Mouse (Mus musculus) MEL (cell line): ENCODE measurements around the gene Snx10. TPM values are rescaled to one million over a fixed set of nuclear protein-coding genes. Genes with fewer than 3 reads are reported as not detected.
A peak's percentile ranks its signal among the peaks of the same experiment; 100 is the strongest.

Experiments used
- DNase-seq: peaks from one replicate; pipeline ENCODE4 v3.0.0; 2011; ENCODE audit warnings: low read depth, low spot score
- H3K27ac ChIP-seq: 2 replicates; pipeline ENCODE4 v1.5.1; 2012; ENCODE audit warnings: low read depth, mild to moderate bottlenecking, control low read depth, low read length, moderate library complexity; ENCODE audit not compliant: control insufficient read depth
- H3K27me3 ChIP-seq, 2 experiments: fragments of 150-350 bp in 1 of 2; sonication (generic) in 1 of 2; 2 replicates each; pipeline ENCODE4 v1.6.1; 2012; ENCODE audit warnings: low read length in 2 of 2, mild to moderate bottlenecking in 2 of 2, improper control_type of control experiment in 1 of 2, moderate library complexity in 1 of 2; ENCODE audit not compliant: insufficient read depth in 2 of 2, control insufficient read depth in 1 of 2
- H3K36me3 ChIP-seq, 2 experiments: 2 replicates each; pipeline ENCODE4 v1.6.1; 2012 to 2014; ENCODE audit warnings: low read length in 2 of 2, improper control_type of control experiment in 1 of 2, inconsistent platforms in 1 of 2, mild to moderate bottlenecking in 1 of 2; ENCODE audit not compliant: insufficient read depth in 2 of 2, control insufficient read depth in 1 of 2
- H3K4me1 ChIP-seq, 2 experiments: fragments of 150-350 bp in 1 of 2; sonication (generic) in 1 of 2; 2 replicates each; pipeline ENCODE4 v1.6.1; 2012; ENCODE audit warnings: low read length in 2 of 2, improper control_type of control experiment in 1 of 2, mild to moderate bottlenecking in 1 of 2; ENCODE audit not compliant: insufficient read depth in 2 of 2, control insufficient read depth in 1 of 2
- H3K4me3 ChIP-seq, 2 experiments: fragments of 150-350 bp in 1 of 2; sonication (generic) in 1 of 2; 2 replicates each; pipeline ENCODE4 v1.5.1; 2012; ENCODE audit warnings: low read depth in 2 of 2, low read length in 2 of 2, mild to moderate bottlenecking in 2 of 2, moderate library complexity in 2 of 2, control low read depth in 1 of 2, improper control_type of control experiment in 1 of 2; ENCODE audit not compliant: control insufficient read depth in 1 of 2, insufficient read depth in 1 of 2
- H3K79me2 ChIP-seq: 2 replicates; pipeline ENCODE4 v1.6.1; 2012; ENCODE audit warnings: mild to moderate bottlenecking, low read length, moderate library complexity; ENCODE audit not compliant: control insufficient read depth, poor library complexity, insufficient read depth
- H3K9ac ChIP-seq: 2 replicates; pipeline ENCODE4 v1.6.1; 2012; ENCODE audit warnings: low read depth, mild to moderate bottlenecking, control low read depth, low read length, moderate library complexity; ENCODE audit not compliant: control insufficient read depth, poor library complexity, severe bottlenecking
- H3K9me3 ChIP-seq: fragments of 150-350 bp; sonication (generic); replicated peaks from 2 replicates; pipeline ENCODE4 v1.6.1; 2012; ENCODE audit warnings: mild to moderate bottlenecking, low read length, improper control_type of control experiment, moderate library complexity; ENCODE audit not compliant: insufficient read depth
- BHLHE40 ChIP-seq: IDR thresholded peaks from 2 replicates; pipeline ENCODE4 v1.6.1; 2012; ENCODE audit warnings: low read depth, mild to moderate bottlenecking, inconsistent platforms, low read length, improper control_type of control experiment, borderline replicate concordance
- CHD1 ChIP-seq: IDR thresholded peaks from 2 replicates; pipeline ENCODE4 v1.6.1; 2012; ENCODE audit warnings: low read depth, mild to moderate bottlenecking, inconsistent platforms, low read length, improper control_type of control experiment
- CHD2 ChIP-seq: IDR thresholded peaks from 2 replicates; pipeline ENCODE4 v1.6.1; 2011; ENCODE audit warnings: low read length, improper control_type of control experiment
- CTCF ChIP-seq, 3 experiments: IDR thresholded peaks in 2 of 3; conservative IDR thresholded peaks in 1 of 3; 2 replicates each; pipeline ENCODE4 v1.5.1; 2011 to 2012; ENCODE audit warnings: low read length in 3 of 3, low read depth in 2 of 3, mild to moderate bottlenecking in 2 of 3, improper control_type of control experiment in 1 of 3, inconsistent platforms in 1 of 3, mixed read lengths in 1 of 3, moderate library complexity in 1 of 3; ENCODE audit not compliant: control insufficient read depth in 1 of 3, insufficient read depth in 1 of 3, poor library complexity in 1 of 3, severe bottlenecking in 1 of 3
- E2F4 ChIP-seq: IDR thresholded peaks from 2 replicates; pipeline ENCODE4 v1.6.1; 2011; ENCODE audit warnings: low read depth, low read length, improper control_type of control experiment, borderline replicate concordance
- ELF1 ChIP-seq: IDR thresholded peaks from 2 replicates; pipeline ENCODE4 v1.6.1; 2014; ENCODE audit warnings: low read depth, mild to moderate bottlenecking, inconsistent platforms, low read length, improper control_type of control experiment, moderate library complexity
- EP300 ChIP-seq, 2 experiments: IDR thresholded peaks; 2 replicates each; pipeline ENCODE4 v1.6.1; 2011; ENCODE audit warnings: improper control_type of control experiment in 2 of 2, low read length in 2 of 2, low read depth in 1 of 2, mild to moderate bottlenecking in 1 of 2
- ETS1 ChIP-seq: IDR thresholded peaks from 2 replicates; pipeline ENCODE4 v1.6.1; 2012; ENCODE audit warnings: low read depth, mild to moderate bottlenecking, inconsistent platforms, low read length, improper control_type of control experiment, moderate library complexity
- GABPA ChIP-seq: IDR thresholded peaks from 2 replicates; pipeline ENCODE4 v1.6.1; 2012; ENCODE audit warnings: low read depth, mild to moderate bottlenecking, inconsistent platforms, low read length, improper control_type of control experiment, moderate library complexity
- GATA1 ChIP-seq: IDR thresholded peaks from 2 replicates; pipeline ENCODE4 v1.6.1; 2011; ENCODE audit warnings: low read depth, low read length, improper control_type of control experiment
- HCFC1 ChIP-seq: IDR thresholded peaks from 2 replicates; pipeline ENCODE4 v1.6.1; 2012; ENCODE audit warnings: low read depth, mild to moderate bottlenecking, inconsistent platforms, low read length, improper control_type of control experiment, moderate library complexity
- JUND ChIP-seq: IDR thresholded peaks from 2 replicates; pipeline ENCODE4 v1.6.1; 2011; ENCODE audit warnings: low read depth, mild to moderate bottlenecking, improper control_type of control experiment, low read length
- KAT2A ChIP-seq: conservative IDR thresholded peaks from 2 replicates; pipeline ENCODE4 v1.6.1; 2012; ENCODE audit warnings: low read depth, low read length, improper control_type of control experiment, inconsistent platforms
- MAX ChIP-seq: IDR thresholded peaks from 2 replicates; pipeline ENCODE4 v1.6.1; 2011; ENCODE audit warnings: low read length, improper control_type of control experiment
- MAZ ChIP-seq: IDR thresholded peaks from 2 replicates; pipeline ENCODE4 v1.6.1; 2012; ENCODE audit warnings: low read depth, mild to moderate bottlenecking, inconsistent platforms, low read length, improper control_type of control experiment
- MEF2A ChIP-seq: IDR thresholded peaks from 2 replicates; pipeline ENCODE4 v1.6.1; 2014; ENCODE audit warnings: low read depth, mild to moderate bottlenecking, inconsistent platforms, low read length, improper control_type of control experiment; ENCODE audit not compliant: poor library complexity, insufficient replicate concordance, severe bottlenecking; ENCODE audit errors: extremely low read depth
- MXI1 ChIP-seq: IDR thresholded peaks from 2 replicates; pipeline ENCODE4 v1.6.1; 2011; ENCODE audit warnings: mild to moderate bottlenecking, low read depth, low read length, improper control_type of control experiment
- MYB ChIP-seq: IDR thresholded peaks from 2 replicates; pipeline ENCODE4 v1.6.1; 2011; ENCODE audit warnings: mild to moderate bottlenecking, low read depth, low read length, improper control_type of control experiment
- MYC ChIP-seq: IDR thresholded peaks from 2 replicates; pipeline ENCODE4 v1.6.1; 2011; ENCODE audit warnings: low read depth, mild to moderate bottlenecking, low read length, improper control_type of control experiment, moderate library complexity
- NELFE ChIP-seq: IDR thresholded peaks from 2 replicates; pipeline ENCODE4 v1.6.1; 2011; ENCODE audit warnings: low read depth, low read length, improper control_type of control experiment
- POLR2A ChIP-seq, 2 experiments: IDR thresholded peaks; 2 replicates each; pipeline ENCODE4 v1.6.1; 2011 to 2012; ENCODE audit warnings: low read length in 2 of 2, mild to moderate bottlenecking in 2 of 2, control low read depth in 1 of 2, improper control_type of control experiment in 1 of 2, low read depth in 1 of 2, moderate library complexity in 1 of 2; ENCODE audit not compliant: control insufficient read depth in 1 of 2, insufficient read depth in 1 of 2, poor library complexity in 1 of 2
- POLR2AphosphoS2 ChIP-seq: IDR thresholded peaks from 2 replicates; pipeline ENCODE4 v1.6.1; 2011; ENCODE audit warnings: low read length, improper control_type of control experiment
- POLR2AphosphoS5 ChIP-seq: IDR thresholded peaks from 2 replicates; pipeline ENCODE4 v1.6.1; 2012; ENCODE audit warnings: low read depth, borderline replicate concordance, mild to moderate bottlenecking, inconsistent platforms, low read length, moderate library complexity, mixed read lengths
- RAD21 ChIP-seq: IDR thresholded peaks from 2 replicates; pipeline ENCODE4 v1.6.1; 2011; ENCODE audit warnings: mild to moderate bottlenecking, low read depth, low read length, improper control_type of control experiment
- RCOR1 ChIP-seq: IDR thresholded peaks from 2 replicates; pipeline ENCODE4 v1.6.1; 2012; ENCODE audit warnings: low read depth, mild to moderate bottlenecking, inconsistent platforms, low read length, improper control_type of control experiment
- SIN3A ChIP-seq: IDR thresholded peaks from 2 replicates; pipeline ENCODE4 v1.6.1; 2012; ENCODE audit warnings: low read length, improper control_type of control experiment, inconsistent platforms
- SMC3 ChIP-seq: IDR thresholded peaks from 2 replicates; pipeline ENCODE4 v1.6.1; 2011; ENCODE audit warnings: low read depth, low read length, improper control_type of control experiment
- TAL1 ChIP-seq: IDR thresholded peaks from 2 replicates; pipeline ENCODE4 v1.6.1; 2012; ENCODE audit warnings: mild to moderate bottlenecking, inconsistent platforms, low read length, moderate library complexity, mixed read lengths
- TBP ChIP-seq: IDR thresholded peaks from 2 replicates; pipeline ENCODE4 v1.8.0; 2011; ENCODE audit warnings: low read depth, low read length, improper control_type of control experiment
- UBTF ChIP-seq: IDR thresholded peaks from 2 replicates; pipeline ENCODE4 v1.6.1; 2012; ENCODE audit warnings: low read depth, mild to moderate bottlenecking, inconsistent platforms, low read length, improper control_type of control experiment, moderate library complexity, borderline replicate concordance; ENCODE audit not compliant: insufficient read depth
- USF1 ChIP-seq: IDR thresholded peaks from 2 replicates; pipeline ENCODE4 v1.6.1; 2014; ENCODE audit warnings: low read depth, mild to moderate bottlenecking, inconsistent platforms, low read length, improper control_type of control experiment, moderate library complexity
- USF2 ChIP-seq, 2 experiments: IDR thresholded peaks; 2 replicates each; pipeline ENCODE4 v1.6.1; 2011 to 2012; ENCODE audit warnings: improper control_type of control experiment in 2 of 2, low read length in 2 of 2, borderline replicate concordance in 1 of 2, inconsistent platforms in 1 of 2, low read depth in 1 of 2, mild to moderate bottlenecking in 1 of 2; ENCODE audit not compliant: insufficient read depth in 1 of 2
- ZC3H11A ChIP-seq: IDR thresholded peaks from 2 replicates; pipeline ENCODE4 v1.6.1; 2012; ENCODE audit warnings: low read depth, mild to moderate bottlenecking, inconsistent platforms, low read length, improper control_type of control experiment
- ZMIZ1 ChIP-seq: IDR thresholded peaks from 2 replicates; pipeline ENCODE4 v1.6.1; 2012; ENCODE audit warnings: low read depth, mild to moderate bottlenecking, inconsistent platforms, low read length, improper control_type of control experiment, moderate library complexity
- ZNF384 ChIP-seq: IDR thresholded peaks from 2 replicates; pipeline ENCODE4 v1.6.1; 2012; ENCODE audit warnings: low read depth, mild to moderate bottlenecking, inconsistent platforms, low read length, improper control_type of control experiment
- polyA plus RNA-seq, 2 experiments: library from polyadenylated mRNA; stranded (reverse) in 1 of 2; unstranded in 1 of 2; fragments of >175 nt in 1 of 2; fragments of >200 nt in 1 of 2; gene quantifications; 2 replicates each; pipeline versions ENCODE4 v1.2.1 to v1.2.4; 2012; ENCODE audit warnings: low replicate concordance in 2 of 2, low read depth in 1 of 2; ENCODE audit not compliant: insufficient read length in 2 of 2, insufficient read depth in 1 of 2, missing spikeins in 1 of 2
- total RNA-seq: library from RNA; depleted of rRNA; stranded (reverse); fragments of 300-350 nt; gene quantifications from 2 replicates; pipeline ENCODE4 v1.2.3, GENCODE M21; 2012

The Snx10 gene
- total and polyA plus RNA-seq, 3 experiments = 3.9 to 7.0 TPM; not detected in 1

- peaks cover 11 to 12% of the 10 kb centered on the region in 2 experiments for H3K4me1 ChIP-seq
- H3K27me3 ChIP-seq = no peaks in the 10 kb centered on the region
- H3K9me3 ChIP-seq = no peaks in the 10 kb centered on the region
- H3K4me3 ChIP-seq = no peak overlapping the region
- peaks cover 0 to 10% of the 10 kb centered on the region in 2 experiments; a peak in 2 of 4 replicates for H3K36me3 ChIP-seq
- peak; percentile 58 for DNase-seq
- no peak overlapping the region for H3K9ac ChIP-seq
- no peaks in the 10 kb centered on the region for H3K79me2 ChIP-seq
- H3K27ac ChIP-seq = peak overlapping the region; percentile 13; the same call in 1 of the 2 replicates
- TF ChIP-seq RCOR1 (0 out of 2 replicates have a peak, but pooled peaks have one; percentile 49), ZNF384 (0 out of 2 replicates have a peak, but pooled peaks have one; percentile 8), MAZ (no peak), TAL1 (no peak), ELF1 (no peak), SMC3 (no peak), CTCF (IDR thresholded peaks at IDR 0.05 in 2 of 3, conservative IDR thresholded peaks at IDR 0.05 in 1 of 3; ENCODE audit: control insufficient read depth in 1 of 3, insufficient read depth in 1 of 3, low read depth in 2 of 3, low read length in 3 of 3, poor library complexity in 1 of 3, severe bottlenecking in 1 of 3) (no peak), TBP (no peak), E2F4 (no peak), UBTF (no peak), ETS1 (peak; percentile 82), USF2 (IDR thresholded peaks at IDR 0.05; ENCODE audit: borderline replicate concordance in 1 of 2, insufficient read depth in 1 of 2, low read depth in 1 of 2, low read length in 2 of 2) (no peak), RAD21 (no peak), GABPA (0 out of 2 replicates have a peak, but pooled peaks have one; percentile 29), MEF2A (peak; percentile 34; the same call in 1 of the 2 replicates), CHD1 (no peak), BHLHE40 (0 out of 2 replicates have a peak, but pooled peaks have one; percentile 27), HCFC1 (no peak), SIN3A (peak; percentile 52; the same call in 1 of the 2 replicates), ZC3H11A (no peak), JUND (no peak), USF1 (peak; percentile 59; the same call in 1 of the 2 replicates), POLR2AphosphoS5 (no peak), GATA1 (peak; percentile 82), MYB (0 out of 2 replicates have a peak, but pooled peaks have one; percentile 17), MXI1 (peak; percentile 70; the same call in 1 of the 2 replicates), CHD2 (no peak), POLR2A (IDR thresholded peaks at IDR 0.05; ENCODE audit: control insufficient read depth in 1 of 2, insufficient read depth in 1 of 2, low read depth in 1 of 2, low read length in 2 of 2, poor library complexity in 1 of 2) (no peak), KAT2A (peak; percentile 27; the same call in 1 of the 2 replicates), NELFE (no peak), EP300 (IDR thresholded peaks at IDR 0.05; ENCODE audit: low read depth in 1 of 2, low read length in 2 of 2) (peak; percentile 63 to 74), POLR2AphosphoS2 (no peak), ZMIZ1 (no peak), MAX (peak; percentile 68), MYC (peak; percentile 70; the same call in 1 of the 2 replicates)
Observed at GRCm38 (mm10) chr6:51497321-51498111, 26.2 kb upstream of the Snx10 start.
